In the genomic region with DNA sequence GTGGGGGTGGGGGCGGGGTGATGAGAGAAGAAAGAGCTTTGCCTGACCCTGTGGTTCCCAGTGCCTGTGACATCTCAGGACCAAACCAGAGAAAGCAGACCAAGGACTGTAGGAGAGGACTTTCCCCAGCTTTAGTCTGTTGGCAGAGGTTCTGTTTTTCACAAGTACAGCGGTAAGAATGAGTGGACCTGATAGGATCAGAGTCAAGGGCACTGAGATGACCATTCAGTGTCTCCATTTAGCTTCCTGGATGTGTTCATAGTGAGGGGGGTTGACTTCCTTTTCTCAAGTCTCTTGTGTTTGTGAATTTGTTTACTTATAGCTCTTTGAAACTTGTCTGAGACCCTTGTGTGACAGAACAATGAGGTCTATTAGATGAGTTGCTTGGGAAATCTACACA, we compare ENCODE assay signal across 17 mouse cellular contexts.
A peak's percentile ranks its signal among the peaks of the same experiment; 100 is the strongest.
DNase-seq lines count a peak whose midpoint lies in the region; ATAC-seq and TF ChIP-seq lines count a peak whose summit lies in the region.
"Had no signal": no experiment of that assay in that cellular context is flagged by ENCODE, and none has a peak within 500 bp of the region (broad histone marks: within the 10 kb centered on the region; RNA-seq: fewer than 3 reads in every experiment).

No protein-coding gene starts in this region.

- H3K27ac ChIP-seq in hindbrain, embryonic 10.5 days: peak overlapping the region; percentile 40; the same call in 1 of the 2 replicates
- no peak overlapping the region for H3K27ac ChIP-seq in hindbrain, postnatal 0 days
- H3K27ac ChIP-seq in lung, postnatal 0 days (ENCODE audit: low read length): no peak overlapping the region
- no peak overlapping the region for H3K27ac ChIP-seq in CH12.LX (ENCODE audit: insufficient read depth, low read depth)
- H3K27ac ChIP-seq: embryonic facial prominence, embryonic 13.5 days; limb, embryonic 10.5 days; limb, embryonic 15.5 days; liver, embryonic 13.5 days; midbrain, embryonic 15.5 days; neural tube, embryonic 12.5 days had no signal

- H3K4me2 ChIP-seq in hindbrain, postnatal 0 days (ENCODE audit: low read depth, low read length): no peak overlapping the region
- H3K4me2 ChIP-seq in lung, postnatal 0 days (replicated peaks; ENCODE audit: low read depth, low read length): no peak overlapping the region
- peak overlapping the region; percentile 51; the same call in 1 of the 2 replicates for H3K4me2 ChIP-seq in CH12.LX (ENCODE audit: insufficient read depth, low read depth, poor library complexity, severe bottlenecking)
- H3K4me2 ChIP-seq: heart, embryonic 11.5 days; limb, embryonic 15.5 days; liver, embryonic 13.5 days had no signal

- no peak overlapping the region for H3K4me3 ChIP-seq in hindbrain, embryonic 10.5 days
- no peak overlapping the region for H3K4me3 ChIP-seq in hindbrain, postnatal 0 days (ENCODE audit: low read length)
- no peak overlapping the region for H3K4me3 ChIP-seq in lung, postnatal 0 days (ENCODE audit: low read depth, low read length)
- no peak overlapping the region for H3K4me3 ChIP-seq in CH12.LX (replicated peaks in 1 of 3; ENCODE audit: low read depth in 2 of 3, low read length in 2 of 3, poor library complexity in 1 of 3)
- H3K4me3 ChIP-seq: embryonic facial prominence, embryonic 13.5 days; limb, embryonic 10.5 days; limb, embryonic 15.5 days; liver, embryonic 13.5 days; midbrain, embryonic 15.5 days; myocyte; neural tube, embryonic 12.5 days had no signal

- no peak for TF ChIP-seq CTCF in hindbrain, postnatal 0 days (IDR thresholded peaks at IDR 0.05; ENCODE audit: low read depth)
- no peak for TF ChIP-seq CTCF in lung, postnatal 0 days (IDR thresholded peaks at IDR 0.05)
- TF ChIP-seq CTCF in CH12.LX (conservative IDR thresholded peaks at IDR 0.05 in 1 of 2, IDR thresholded peaks at IDR 0.05 in 1 of 2; ENCODE audit: low read depth in 2 of 2, low read length in 2 of 2): no peak

- H3K9ac ChIP-seq in hindbrain, postnatal 0 days (replicated peaks; ENCODE audit: low read length): no peak overlapping the region
- H3K9ac ChIP-seq in lung, postnatal 0 days (replicated peaks; ENCODE audit: low read depth): no peak overlapping the region
- no peak overlapping the region for H3K9ac ChIP-seq in CH12.LX (ENCODE audit: insufficient read depth, low read depth)
- H3K9ac ChIP-seq: embryonic facial prominence, embryonic 13.5 days; forebrain, postnatal 0 days; limb, embryonic 15.5 days; liver, embryonic 13.5 days; midbrain, embryonic 15.5 days; neural tube, embryonic 12.5 days had no signal

- no peaks in the 10 kb centered on the region for H3K9me3 ChIP-seq in hindbrain, embryonic 10.5 days
- no peaks in the 10 kb centered on the region for H3K9me3 ChIP-seq in hindbrain, postnatal 0 days (ENCODE audit: low read length)
- H3K9me3 ChIP-seq in lung, postnatal 0 days (ENCODE audit: low read length): no peaks in the 10 kb centered on the region
- H3K9me3 ChIP-seq in CH12.LX (replicated peaks; ENCODE audit: low read length): no peaks in the 10 kb centered on the region
- H3K9me3 ChIP-seq: embryonic facial prominence, embryonic 13.5 days; limb, embryonic 10.5 days; limb, embryonic 15.5 days; liver, embryonic 13.5 days; midbrain, embryonic 15.5 days; neural tube, embryonic 12.5 days had no signal

- peaks cover 12% of the 10 kb centered on the region for H3K4me1 ChIP-seq in hindbrain, embryonic 10.5 days (replicated peaks)
- H3K4me1 ChIP-seq in hindbrain, postnatal 0 days (ENCODE audit: insufficient read depth, low read length): no peaks in the 10 kb centered on the region
- H3K4me1 ChIP-seq in lung, postnatal 0 days (ENCODE audit: insufficient read depth, low read depth, low read length): no peaks in the 10 kb centered on the region
- no peaks in the 10 kb centered on the region for H3K4me1 ChIP-seq in CH12.LX (ENCODE audit: control insufficient read depth in 1 of 2, insufficient read depth in 2 of 2)
- H3K4me1 ChIP-seq: embryonic facial prominence, embryonic 13.5 days; limb, embryonic 15.5 days; liver, embryonic 13.5 days; neural tube, embryonic 12.5 days had no signal

- no peak for ATAC-seq in hindbrain, postnatal 0 days
- peak; percentile 62 for ATAC-seq in lung, postnatal 0 days

- dilution Hi-C loops in CH12.LX (cut with MboI; ENCODE audit: extremely low pct_ligation_motif_present, extremely low pct_unique_long_range_greater_than_20kb, low sequenced_read_pairs): no loop called here

- H3K27me3 ChIP-seq in hindbrain, embryonic 10.5 days (ENCODE audit: insufficient read depth, poor library complexity, severe bottlenecking): peaks cover 4% of the 10 kb centered on the region; the same call in 1 of the 2 replicates
- no peaks in the 10 kb centered on the region for H3K27me3 ChIP-seq in hindbrain, postnatal 0 days (ENCODE audit: insufficient read depth, low read length)
- H3K27me3 ChIP-seq in lung, postnatal 0 days (replicated peaks; ENCODE audit: insufficient read depth, low read length): no peaks in the 10 kb centered on the region
- H3K27me3 ChIP-seq in CH12.LX (replicated peaks): no peaks in the 10 kb centered on the region
- H3K27me3 ChIP-seq: embryonic facial prominence, embryonic 13.5 days; limb, embryonic 15.5 days; liver, embryonic 13.5 days; midbrain, embryonic 15.5 days; neural tube, embryonic 12.5 days had no signal

- H3K79me2 ChIP-seq in CH12.LX (replicated peaks; ENCODE audit: control insufficient read depth, extremely low read depth, insufficient read depth, poor library complexity, severe bottlenecking): no peaks in the 10 kb centered on the region

- peak; percentile 56 for TF ChIP-seq EP300 in lung, postnatal 0 days (IDR thresholded peaks at IDR 0.05)
- no peak for TF ChIP-seq EP300 in CH12.LX (IDR thresholded peaks at IDR 0.05; ENCODE audit: low read length)

- WGBS in hindbrain, embryonic 10.5 days: 71% methylated on average over 2 of the region's 2 CpGs
- 63% methylated on average over 2 of the region's 2 CpGs for WGBS in hindbrain, postnatal 0 days
- 37% methylated on average over 2 of the region's 2 CpGs for WGBS in lung, postnatal 0 days

- TF ChIP-seq POLR2A in CH12.LX (IDR thresholded peaks at IDR 0.05; ENCODE audit: low read depth, low read length): no peak

- no peak for DNase-seq in hindbrain, embryonic 10.5 days (ENCODE audit: low spot score)
- no peak for DNase-seq in hindbrain, postnatal 0 days (ENCODE audit: low spot score)
- peak; percentile 42 for DNase-seq in lung, postnatal 0 days (ENCODE audit: low spot score)
- no peak for DNase-seq in lung, postnatal 14 days
- DNase-seq in 416B (ENCODE audit: low read depth) (peak; percentile 25), CH12.LX (ENCODE audit: extremely low read depth) (no peak)
- no peak for DNase-seq in urinary bladder, adult 18-20 months (ENCODE audit: low spot score in 2 of 2)
- DNase-seq in thymus, postnatal 36 days: no peak

- H3K36me3 ChIP-seq in hindbrain, embryonic 10.5 days: no peaks in the 10 kb centered on the region
- H3K36me3 ChIP-seq in hindbrain, postnatal 0 days (ENCODE audit: insufficient read depth, low read length): no peaks in the 10 kb centered on the region
- H3K36me3 ChIP-seq in lung, postnatal 0 days (ENCODE audit: insufficient read depth, low read length): no peaks in the 10 kb centered on the region
- H3K36me3 ChIP-seq in CH12.LX (replicated peaks in 1 of 2; ENCODE audit: control insufficient read depth in 1 of 2, insufficient read depth in 1 of 2, low read length in 1 of 2): no peaks in the 10 kb centered on the region
- H3K36me3 ChIP-seq: embryonic facial prominence, embryonic 13.5 days; limb, embryonic 10.5 days; limb, embryonic 15.5 days; liver, embryonic 13.5 days; midbrain, embryonic 15.5 days; neural tube, embryonic 12.5 days had no signal

- no peak for TF ChIP-seq RAD21 in CH12.LX (IDR thresholded peaks at IDR 0.05; ENCODE audit: low read depth, low read length)

- in situ Hi-C loops in CH12.LX (cut with MboI; ENCODE audit: low pct_ligation_motif_present, low pct_unique_long_range_greater_than_20kb, low sequenced_read_pairs): loop anchor here (5.0 kb wide), 1 partner anchor 493 kb away; no protein-coding TSS in a partner anchor

TF ChIP-seq in CH12.LX, 34 proteins besides CTCF, POLR2A, EP300 and RAD21:
- TF ChIP-seq TCF12 (IDR thresholded peaks at IDR 0.05; ENCODE audit: low read depth, low read length) (no peak), MAFK (IDR thresholded peaks at IDR 0.05; ENCODE audit: insufficient replicate concordance, low read length) (no peak), JUN (IDR thresholded peaks at IDR 0.05; ENCODE audit: insufficient read depth, low read depth, low read length) (no peak), IRF4 (IDR thresholded peaks at IDR 0.05; ENCODE audit: low read depth, low read length) (no peak), ZMIZ1 (IDR thresholded peaks at IDR 0.05; ENCODE audit: low read depth, low read length) (no peak), SIN3A (IDR thresholded peaks at IDR 0.05; ENCODE audit: low read length) (no peak), ZNF384 (IDR thresholded peaks at IDR 0.05; ENCODE audit: low read depth, low read length) (no peak), ELF1 (IDR thresholded peaks at IDR 0.05; ENCODE audit: low read depth, low read length) (no peak), CHD1 (IDR thresholded peaks at IDR 0.05; ENCODE audit: low read depth, low read length) (no peak)

Comparison
In these comparisons a context has a peak if more than half of its experiments do, and no peak if none do; other contexts are left out.
1. DNase-seq: peak in lung, postnatal 0 days (single experiment) and 416B (single experiment); none in hindbrain, embryonic 10.5 days (single experiment), hindbrain, postnatal 0 days (single experiment), lung, postnatal 14 days (single experiment), CH12.LX (single experiment), urinary bladder, adult 18-20 months (0 of 2) and thymus, postnatal 36 days (0 of 2).